Mouse (Mus musculus) embryonic facial prominence, embryonic 11.5 days (tissue): Measurements from ENCODE around the gene Rag1. TPM values are rescaled to one million over a fixed set of nuclear protein-coding genes. Genes with fewer than 3 reads are reported as not detected.

Experiments used
- ATAC-seq: fragments of 200-750 bp; cut with Nextera tagmentation; replicated peaks from 2 replicates; pipeline ENCODE4 v1.8.0; 2017; ENCODE audit warnings: low read depth; ENCODE audit not compliant: insufficient number of reproducible peaks, low FRiP score, low TSS enrichment
- DNase-seq: peaks from one replicate; pipeline ENCODE4 v3.0.0-alpha.2; 2015; ENCODE audit warnings: low spot score
- H3K27ac ChIP-seq: fragments of 300-500 bp; sonication (generic); replicated peaks from 2 replicates; pipeline ENCODE4 v1.5.1; 2014; ENCODE audit warnings: mild to moderate bottlenecking, low read depth, low read length, control low read depth
- H3K27me3 ChIP-seq: fragments of 300-500 bp; sonication (generic); 2 replicates; pipeline ENCODE4 v1.6.1; 2014; ENCODE audit warnings: mild to moderate bottlenecking, low read length, moderate library complexity, mixed read lengths; ENCODE audit not compliant: control insufficient read depth, insufficient read depth
- H3K36me3 ChIP-seq: fragments of 300-500 bp; sonication (generic); replicated peaks from 2 replicates; pipeline ENCODE4 v1.6.1; 2014; ENCODE audit warnings: low read depth, mild to moderate bottlenecking, low read length, moderate library complexity, mixed read lengths; ENCODE audit not compliant: control insufficient read depth, insufficient read depth
- H3K4me1 ChIP-seq: fragments of 300-500 bp; sonication (generic); 2 replicates; pipeline ENCODE4 v1.6.1; 2014; ENCODE audit warnings: low read length, mixed read lengths; ENCODE audit not compliant: control insufficient read depth, insufficient read depth
- H3K4me2 ChIP-seq: fragments of 300-500 bp; sonication (generic); 2 replicates; pipeline ENCODE4 v1.6.1; 2014; ENCODE audit warnings: low read depth, mild to moderate bottlenecking, control low read depth, low read length, moderate library complexity
- H3K4me3 ChIP-seq: fragments of 300-500 bp; sonication (generic); 2 replicates; pipeline ENCODE4 v1.5.1; 2014; ENCODE audit warnings: low read depth, low read length, control low read depth
- H3K9ac ChIP-seq: fragments of 300-500 bp; sonication (generic); replicated peaks from 2 replicates; pipeline ENCODE4 v1.6.1; 2014; ENCODE audit warnings: mild to moderate bottlenecking, control low read depth, low read length
- H3K9me3 ChIP-seq: fragments of 300-500 bp; sonication (generic); replicated peaks from 2 replicates; pipeline ENCODE4 v1.6.1; 2016; ENCODE audit warnings: mild to moderate bottlenecking, low read length, inconsistent platforms, mixed read lengths; ENCODE audit not compliant: control insufficient read depth
- WGBS: fragments of 180-500 bp; shearing (Covaris S2); extraction: QIAGEN DNeasy Blood & Tissue Kit; methylation state at CpG from one replicate; pipeline ENCODE4 v1.1.7; 2014; 5-methylcytosine and 5-hydroxymethylcytosine counted together
- polyA plus RNA-seq: library from polyadenylated mRNA; unstranded; fragments of >200 nt; fragmentation: Nextera tagmentation; extraction: Ambion mirVana; gene quantifications from 2 replicates; pipeline ENCODE4 v1.2.1, GENCODE M21; 2014

Rag1 gene
- polyA plus RNA-seq, 1 experiment from 2014 or later, result 0.66 TPM

DNA sequence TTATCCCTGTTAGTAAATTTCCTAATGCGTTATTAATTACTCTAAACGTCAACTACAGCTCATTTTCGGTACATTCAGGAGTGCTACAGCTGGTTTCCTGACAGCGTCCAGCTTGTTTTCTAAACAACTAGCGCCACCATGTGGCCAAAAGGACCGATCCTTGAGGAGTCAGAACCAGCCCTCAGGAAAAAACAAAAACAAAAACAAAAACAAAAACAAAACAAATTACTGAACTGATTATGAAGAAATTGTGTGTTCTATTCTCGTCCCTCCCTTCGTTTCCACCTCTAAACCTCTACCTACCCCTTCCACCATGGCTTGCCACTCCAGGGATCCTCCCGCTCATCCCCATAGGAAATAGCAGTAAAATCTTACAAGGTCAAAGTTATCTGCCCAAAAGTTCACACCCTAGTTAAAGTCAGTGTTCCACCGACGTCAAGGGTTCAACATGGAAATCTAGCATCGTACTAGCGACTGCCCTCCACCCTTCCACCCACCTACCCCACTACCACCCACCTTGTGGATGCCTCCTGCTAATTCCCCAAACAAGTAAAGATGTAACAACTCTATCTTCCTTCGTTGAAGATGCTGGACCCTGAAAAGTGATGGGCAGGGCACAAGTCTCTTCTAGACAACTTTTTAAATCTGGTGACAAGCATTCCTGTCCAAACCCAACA, 3.8 kb upstream of the Rag1 start:
- H3K36me3 ChIP-seq, result no peaks in the 10 kb centered on the region
- peak; percentile 87 for DNase-seq
- 17% methylated on average over 14 of the region's 14 CpGs for WGBS
- peak overlapping the region; percentile 16; the same call in 1 of the 2 replicates for H3K4me2 ChIP-seq
- H3K27ac ChIP-seq, result no peak overlapping the region
- no peak overlapping the region for H3K9ac ChIP-seq
- ATAC-seq, result 0 out of 2 replicates have a peak, but pooled peaks have one; percentile 49
- no peaks in the 10 kb centered on the region for H3K9me3 ChIP-seq
- no peak overlapping the region for H3K4me3 ChIP-seq
- H3K27me3 ChIP-seq, result no peaks in the 10 kb centered on the region
- no peaks in the 10 kb centered on the region for H3K4me1 ChIP-seq

DNA sequence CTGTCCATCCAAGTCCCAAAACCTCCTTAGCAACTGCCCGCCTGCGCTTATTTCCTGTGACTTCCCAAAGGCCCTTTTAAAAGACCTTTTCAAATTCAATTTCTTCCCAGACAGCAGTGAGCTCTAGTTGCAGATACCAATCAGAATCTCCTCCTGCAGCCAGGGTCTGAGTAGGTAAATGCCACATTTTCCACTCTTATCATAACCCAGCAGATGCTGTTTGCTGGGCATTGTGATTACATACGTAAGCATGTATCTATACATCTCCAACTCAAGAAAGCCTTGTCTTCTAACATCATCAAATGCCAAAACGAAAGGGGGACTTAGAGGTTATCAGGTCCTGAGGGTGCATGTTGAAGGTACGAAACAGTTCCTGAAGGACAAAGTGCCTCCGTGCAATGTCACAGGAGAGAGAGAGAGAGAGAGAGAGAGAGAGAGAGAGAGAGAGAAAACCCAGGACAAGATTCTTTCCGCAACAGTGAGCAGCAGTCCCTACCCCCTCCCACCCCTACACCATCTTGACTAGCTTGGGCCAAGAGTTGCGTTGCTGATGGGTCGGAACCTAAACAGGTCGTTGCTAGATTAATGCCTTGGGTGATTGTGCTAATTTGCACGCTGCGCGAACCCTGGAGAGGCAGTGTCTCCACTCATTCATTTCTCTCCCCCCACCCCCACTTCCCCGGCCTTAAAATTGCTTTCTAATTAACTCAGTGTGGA, 3.1 kb upstream of the Rag1 start:
- Histone ChIP-seq H3K27ac (no peak overlapping the region), H3K9ac (no peak overlapping the region), H3K27me3 (no peaks in the 10 kb centered on the region), H3K36me3 (no peaks in the 10 kb centered on the region), H3K4me2 (peak overlapping the region; percentile 16; the same call in 1 of the 2 replicates), H3K4me1 (no peaks in the 10 kb centered on the region), H3K9me3 (no peaks in the 10 kb centered on the region), H3K4me3 (no peak overlapping the region)
- ATAC-seq (peak; percentile 50; the same call in 1 of the 2 replicates), DNase-seq (no peak)
- WGBS, result 46% methylated on average over 14 of the region's 14 CpGs

DNA sequence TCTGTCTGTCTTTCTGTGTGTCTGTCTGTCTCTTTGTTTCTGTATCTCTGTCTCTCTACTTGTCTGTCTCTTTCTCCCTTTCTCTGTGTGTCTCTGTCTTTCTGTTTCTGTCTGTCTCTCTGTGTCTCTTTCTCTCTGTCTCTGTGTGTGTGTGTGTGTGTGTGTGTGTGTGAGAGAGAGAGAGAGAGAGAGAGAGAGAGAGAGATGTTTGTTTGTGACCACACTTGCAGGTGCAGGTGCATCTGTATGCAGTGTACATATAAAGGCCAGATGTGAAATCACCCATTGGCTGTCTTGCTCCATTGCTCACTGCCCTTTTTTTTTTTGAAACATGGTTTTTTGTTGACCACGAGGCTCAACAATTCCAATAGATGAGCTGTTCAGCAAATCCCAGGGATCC, 1.1 kb upstream of the Rag1 start:
- no peak overlapping the region for H3K4me2 ChIP-seq
- no peak overlapping the region for H3K27ac ChIP-seq
- H3K9me3 ChIP-seq, result no peaks in the 10 kb centered on the region
- DNase-seq (no peak), ATAC-seq (no peak)
- 80% methylated on average over 1 of the region's 1 CpGs for WGBS
- no peaks in the 10 kb centered on the region for H3K4me1 ChIP-seq
- no peaks in the 10 kb centered on the region for H3K27me3 ChIP-seq
- H3K4me3 ChIP-seq, result no peak overlapping the region
- no peak overlapping the region for H3K9ac ChIP-seq
- no peaks in the 10 kb centered on the region for H3K36me3 ChIP-seq

DNA sequence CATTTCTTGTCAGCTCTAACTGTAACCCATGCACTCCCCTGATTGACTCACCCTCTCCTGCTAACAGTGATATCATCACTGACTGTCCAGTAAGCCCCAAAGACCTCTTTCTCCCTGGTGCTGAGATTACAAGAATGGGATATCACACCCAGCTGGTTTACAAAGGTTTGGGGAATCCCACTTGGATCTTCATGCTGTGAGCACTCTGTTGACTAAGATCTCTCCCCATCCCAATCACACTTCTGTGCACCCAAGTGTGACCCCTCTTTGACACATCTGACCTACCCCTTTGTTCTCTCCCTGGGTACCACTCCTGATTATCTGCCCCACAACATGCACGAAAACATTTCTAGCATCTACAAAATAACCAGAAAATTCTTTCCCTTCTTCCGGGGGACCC, 940 bp downstream of the Rag1 start:
- H3K4me3 ChIP-seq, result no peak overlapping the region
- H3K27ac ChIP-seq, result no peak overlapping the region
- no peak overlapping the region for H3K9ac ChIP-seq
- ATAC-seq (no peak), DNase-seq (no peak)
- no peaks in the 10 kb centered on the region for H3K27me3 ChIP-seq
- H3K4me1 ChIP-seq, result no peaks in the 10 kb centered on the region
- H3K36me3 ChIP-seq, result no peaks in the 10 kb centered on the region
- no peak overlapping the region for H3K4me2 ChIP-seq
- WGBS, result 66% methylated on average over 2 of the region's 2 CpGs
- no peaks in the 10 kb centered on the region for H3K9me3 ChIP-seq

DNA sequence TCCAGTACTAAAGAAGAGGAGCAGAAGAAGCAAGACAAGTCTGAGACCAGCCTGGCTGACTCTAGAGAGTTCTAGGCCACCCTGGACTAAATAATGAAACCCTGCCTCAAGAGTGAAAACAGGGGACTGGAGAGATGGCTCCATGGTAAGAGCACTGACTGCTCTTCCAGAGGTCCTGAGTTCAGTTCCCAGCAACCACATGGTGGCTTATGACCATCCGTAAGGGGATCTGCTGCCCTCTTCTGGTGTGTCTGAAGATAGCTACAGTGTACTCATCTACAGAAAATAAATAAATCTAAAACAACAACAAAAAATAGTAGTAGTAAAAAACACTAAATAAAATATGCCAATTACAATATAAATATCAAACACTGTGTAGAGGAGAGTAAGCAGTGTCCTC, 3.5 kb downstream of the Rag1 start:
- Histone ChIP-seq H3K4me1 (no peaks in the 10 kb centered on the region), H3K27me3 (no peaks in the 10 kb centered on the region), H3K9ac (no peak overlapping the region), H3K36me3 (no peaks in the 10 kb centered on the region), H3K4me2 (no peak overlapping the region), H3K4me3 (no peak overlapping the region), H3K9me3 (no peaks in the 10 kb centered on the region), H3K27ac (no peak overlapping the region)
- DNase-seq (no peak), ATAC-seq (no peak)
- WGBS, result 92% methylated on average over 1 of the region's 1 CpGs

DNA sequence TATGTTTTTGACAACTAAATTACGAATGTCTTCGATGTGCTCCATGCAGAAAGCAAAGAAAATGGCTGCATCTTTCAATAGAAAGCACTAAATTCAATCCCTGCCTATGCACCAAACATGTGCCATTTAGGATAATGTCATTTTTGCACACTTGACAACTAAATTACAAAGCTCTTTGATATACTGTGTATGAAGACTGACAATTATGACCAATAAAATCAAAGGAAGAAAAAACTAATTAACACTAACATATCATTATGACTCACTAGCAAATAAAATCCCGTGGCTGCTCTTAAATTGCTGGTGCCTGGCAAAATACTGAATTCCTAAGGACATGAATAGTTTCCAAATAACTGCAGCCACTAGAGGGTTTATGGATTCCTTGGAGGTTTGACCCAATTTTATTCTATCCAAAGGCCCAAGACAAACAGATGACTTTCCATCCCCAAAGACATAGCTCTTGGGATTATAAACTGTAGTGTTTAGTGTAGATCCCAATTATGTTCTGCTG, 9.4 kb downstream of the Rag1 start:
- Histone ChIP-seq H3K4me2 (no peak overlapping the region), H3K36me3 (no peaks in the 10 kb centered on the region), H3K27me3 (no peaks in the 10 kb centered on the region), H3K9ac (no peak overlapping the region), H3K4me3 (no peak overlapping the region), H3K27ac (no peak overlapping the region), H3K4me1 (no peaks in the 10 kb centered on the region), H3K9me3 (no peaks in the 10 kb centered on the region)
- no peak for ATAC-seq
- DNase-seq, result no peak
- 72% methylated on average over 3 of the region's 3 CpGs for WGBS

DNA sequence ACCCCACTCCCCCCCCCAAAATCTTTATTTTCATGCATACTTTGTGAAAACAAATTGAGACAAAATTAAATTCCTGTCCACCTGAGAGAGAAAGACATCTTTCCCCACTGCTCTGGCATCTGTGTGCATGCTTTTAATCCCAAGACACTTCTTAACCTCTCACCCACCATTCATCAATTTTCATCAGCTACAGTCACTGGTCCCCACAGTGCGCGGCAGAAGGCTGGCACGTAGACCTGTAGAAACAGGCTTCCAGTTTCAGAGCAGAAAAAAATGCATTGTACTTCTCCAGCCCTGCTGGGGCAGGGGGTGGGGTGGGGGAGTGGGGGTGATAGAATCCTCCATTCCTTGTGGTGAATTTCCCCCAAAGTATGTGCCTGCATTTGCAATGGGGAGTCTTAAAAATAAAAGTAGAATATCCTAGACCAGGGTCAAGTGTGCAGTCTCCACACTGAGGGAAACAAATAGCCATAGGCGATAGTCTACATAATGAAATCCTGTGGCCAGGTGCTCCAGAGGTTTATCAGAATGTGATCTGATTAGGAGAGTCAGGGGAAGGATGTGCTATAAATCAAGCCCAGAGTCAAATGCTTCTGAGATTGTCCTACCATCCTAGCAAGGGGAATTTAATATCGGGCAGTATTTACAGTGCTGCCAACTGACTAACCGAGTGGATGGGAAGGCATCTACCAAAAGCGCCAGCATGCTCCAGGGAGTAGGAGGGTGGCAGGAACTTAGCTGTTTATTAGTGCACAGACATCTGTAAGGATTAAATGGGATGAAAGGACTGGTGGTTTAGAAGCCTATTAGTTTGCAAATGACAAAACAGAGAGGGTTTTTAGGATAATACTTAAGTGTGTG, 10.1 kb downstream of the Rag1 start:
- Histone ChIP-seq H3K27ac (no peak overlapping the region), H3K9ac (no peak overlapping the region), H3K4me3 (no peak overlapping the region), H3K9me3 (no peaks in the 10 kb centered on the region), H3K27me3 (no peaks in the 10 kb centered on the region), H3K4me2 (no peak overlapping the region), H3K36me3 (no peaks in the 10 kb centered on the region), H3K4me1 (no peaks in the 10 kb centered on the region)
- WGBS, result 65% methylated on average over 7 of the region's 7 CpGs
- no peak for DNase-seq
- no peak; the same call in 1 of the 2 replicates for ATAC-seq
